Mouse (Mus musculus) forebrain, embryonic 12.5 days (tissue): ENCODE measurements around the gene Gprc5a. TPM values are rescaled to one million over a fixed set of nuclear protein-coding genes. Genes with fewer than 3 reads are reported as not detected.

Experiments used
- ATAC-seq: fragments of 200-750 bp; cut with Nextera tagmentation; 2 replicates; pipeline ENCODE4 v1.8.0; 2017; ENCODE audit warnings: moderate TSS enrichment; ENCODE audit not compliant: low FRiP score
- H3K27ac ChIP-seq: fragments of 300-500 bp; sonication (generic); 2 replicates; pipeline ENCODE4 v1.5.1; 2016; ENCODE audit warnings: mild to moderate bottlenecking
- H3K27me3 ChIP-seq: fragments of 300-500 bp; sonication (generic); 2 replicates; pipeline ENCODE4 v1.6.1; 2016; ENCODE audit warnings: mild to moderate bottlenecking
- H3K36me3 ChIP-seq: fragments of 300-500 bp; sonication (generic); replicated peaks from 2 replicates; pipeline ENCODE4 v1.6.1; 2016; ENCODE audit warnings: mild to moderate bottlenecking
- H3K4me1 ChIP-seq: fragments of 300-500 bp; sonication (generic); 2 replicates; pipeline ENCODE4 v1.6.1; 2016
- H3K4me2 ChIP-seq: fragments of 300-500 bp; sonication (generic); 2 replicates; pipeline ENCODE4 v1.6.1; 2016; ENCODE audit warnings: mild to moderate bottlenecking, moderate library complexity
- H3K4me3 ChIP-seq: fragments of 300-500 bp; sonication (generic); replicated peaks from 2 replicates; pipeline ENCODE4 v1.5.1; 2016; ENCODE audit warnings: mild to moderate bottlenecking
- H3K9ac ChIP-seq: fragments of 300-500 bp; sonication (generic); 2 replicates; pipeline ENCODE4 v1.6.1; 2016; ENCODE audit warnings: mild to moderate bottlenecking
- H3K9me3 ChIP-seq: fragments of 300-500 bp; sonication (generic); 2 replicates; pipeline ENCODE4 v1.6.1; 2016
- WGBS: fragments of 180-500 bp; shearing (Covaris S2); methylation state at CpG from one replicate; pipeline ENCODE4 v1.1.7; 2016; 5-methylcytosine and 5-hydroxymethylcytosine counted together
- polyA plus RNA-seq: library from polyadenylated mRNA; unstranded; fragments of >200 nt; fragmentation: Nextera tagmentation; extraction: Ambion mirVana; gene quantifications from 2 replicates; pipeline ENCODE4 v1.2.1, GENCODE M21; 2016

The Gprc5a gene
- polyA plus RNA-seq, 1 experiment from 2014 or later, result 1.7 TPM

- Histone ChIP-seq H3K4me3 (no peak overlapping the region), H3K9me3 (no peaks in the 10 kb centered on the region), H3K27ac (no peak overlapping the region), H3K4me1 (peaks cover 3% of the 10 kb centered on the region; the same call in 1 of the 2 replicates), H3K9ac (no peak overlapping the region), H3K27me3 (no peaks in the 10 kb centered on the region), H3K4me2 (no peak overlapping the region), H3K36me3 (no peaks in the 10 kb centered on the region)
- no peak for ATAC-seq
- 46% methylated on average over 12 of the region's 12 CpGs for WGBS
These were observed 13.0 kb downstream of the Gprc5a start for GRCm38 (mm10) chr6:135078420-135078819.

- Histone ChIP-seq H3K9me3 (no peaks in the 10 kb centered on the region), H3K4me3 (no peak overlapping the region), H3K27ac (no peak overlapping the region), H3K9ac (no peak overlapping the region), H3K36me3 (no peaks in the 10 kb centered on the region), H3K4me2 (no peak overlapping the region), H3K27me3 (no peaks in the 10 kb centered on the region), H3K4me1 (peaks cover 8% of the 10 kb centered on the region)
- ATAC-seq, result no peak
- WGBS, result 66% methylated on average over 10 of the region's 10 CpGs
These were observed 18.6 kb downstream of the Gprc5a start for GRCm38 (mm10) chr6:135083991-135084502.

- no peak for ATAC-seq
- H3K27ac ChIP-seq, result no peak overlapping the region
These were observed 20.3 kb downstream of the Gprc5a start for GRCm38 (mm10) chr6:135085703-135086102.

GRCm38 (mm10) chr6:135087721-135088451 lies 22.4 kb downstream of the Gprc5a start:
- WGBS, result 31% methylated on average over 19 of the region's 19 CpGs
- H3K36me3 ChIP-seq, result no peaks in the 10 kb centered on the region
- no peaks in the 10 kb centered on the region for H3K9me3 ChIP-seq
- H3K4me1 ChIP-seq, result peaks cover 5% of the 10 kb centered on the region
- peak overlapping the region; percentile 31 for H3K4me2 ChIP-seq
- no peak overlapping the region for H3K9ac ChIP-seq
- H3K27ac ChIP-seq, result no peak overlapping the region
- no peak overlapping the region for H3K4me3 ChIP-seq
- H3K27me3 ChIP-seq, result no peaks in the 10 kb centered on the region
- ATAC-seq, result peak; percentile 80

More at GRCm38 (mm10) chr6:135085703-135086102, 20.3 kb downstream of the Gprc5a start:
- Histone ChIP-seq H3K36me3 (no peaks in the 10 kb centered on the region), H3K27me3 (no peaks in the 10 kb centered on the region), H3K4me1 (peaks cover 8% of the 10 kb centered on the region), H3K4me3 (no peak overlapping the region), H3K9ac (no peak overlapping the region), H3K9me3 (no peaks in the 10 kb centered on the region), H3K4me2 (no peak overlapping the region)
- 100% methylated on average over 1 of the region's 1 CpGs for WGBS

GRCm38 (mm10) chr6:135089786-135090185 lies 24.3 kb downstream of the Gprc5a start:
- 20% methylated on average over 8 of the region's 8 CpGs for WGBS
- no peak for ATAC-seq

GRCm38 (mm10) chr6:135090661-135091060 lies 25.2 kb downstream of the Gprc5a start:
- no peak overlapping the region for H3K4me3 ChIP-seq
- H3K27me3 ChIP-seq, result no peaks in the 10 kb centered on the region
- no peaks in the 10 kb centered on the region for H3K9me3 ChIP-seq
- no peak for ATAC-seq
- H3K27ac ChIP-seq, result no peak overlapping the region
- H3K36me3 ChIP-seq, result no peaks in the 10 kb centered on the region
- no peak overlapping the region for H3K9ac ChIP-seq
- peaks cover 5% of the 10 kb centered on the region for H3K4me1 ChIP-seq
- 83% methylated on average over 4 of the region's 4 CpGs for WGBS
- H3K4me2 ChIP-seq, result no peak overlapping the region

More at GRCm38 (mm10) chr6:135089786-135090185, 24.3 kb downstream of the Gprc5a start:
- no peak overlapping the region for H3K4me2 ChIP-seq
- no peaks in the 10 kb centered on the region for H3K36me3 ChIP-seq
- H3K4me3 ChIP-seq, result no peak overlapping the region
- no peaks in the 10 kb centered on the region for H3K9me3 ChIP-seq
- H3K27me3 ChIP-seq, result no peaks in the 10 kb centered on the region
- H3K9ac ChIP-seq, result no peak overlapping the region
- peaks cover 5% of the 10 kb centered on the region for H3K4me1 ChIP-seq
- no peak overlapping the region for H3K27ac ChIP-seq

GRCm38 (mm10) chr6:135092798-135093470 lies 27.5 kb downstream of the Gprc5a start:
- H3K9ac ChIP-seq, result no peak overlapping the region
- no peak overlapping the region for H3K4me3 ChIP-seq
- no peaks in the 10 kb centered on the region for H3K9me3 ChIP-seq
- H3K4me2 ChIP-seq, result no peak overlapping the region
- 0 out of 2 replicates have a peak, but pooled peaks have one; percentile 27 for ATAC-seq
- peaks cover 3% of the 10 kb centered on the region for H3K4me1 ChIP-seq
- no peaks in the 10 kb centered on the region for H3K27me3 ChIP-seq
- 87% methylated on average over 12 of the region's 12 CpGs for WGBS
- H3K36me3 ChIP-seq, result no peaks in the 10 kb centered on the region
- H3K27ac ChIP-seq, result no peak overlapping the region

GRCm38 (mm10) chr6:135100787-135101472 lies 35.5 kb downstream of the Gprc5a start:
- H3K27me3 ChIP-seq, result peaks cover 4% of the 10 kb centered on the region; the same call in 1 of the 2 replicates
- H3K4me3 ChIP-seq, result no peak overlapping the region
- WGBS, result 81% methylated on average over 15 of the region's 15 CpGs
- H3K27ac ChIP-seq, result no peak overlapping the region
- no peak for ATAC-seq
- H3K4me2 ChIP-seq, result no peak overlapping the region
- no peaks in the 10 kb centered on the region for H3K36me3 ChIP-seq
- H3K4me1 ChIP-seq, result peaks cover 5% of the 10 kb centered on the region; the same call in 1 of the 2 replicates
- H3K9ac ChIP-seq, result no peak overlapping the region
- H3K9me3 ChIP-seq, result no peaks in the 10 kb centered on the region

- Histone ChIP-seq H3K9ac (no peak overlapping the region), H3K4me1 (peaks cover 5% of the 10 kb centered on the region; the same call in 1 of the 2 replicates), H3K4me2 (no peak overlapping the region), H3K4me3 (no peak overlapping the region), H3K27me3 (peaks cover 4% of the 10 kb centered on the region; the same call in 1 of the 2 replicates), H3K27ac (no peak overlapping the region), H3K9me3 (no peaks in the 10 kb centered on the region), H3K36me3 (no peaks in the 10 kb centered on the region)
- ATAC-seq, result no peak
- WGBS, result 87% methylated on average over 5 of the region's 5 CpGs
These were observed 37.4 kb downstream of the Gprc5a start for GRCm38 (mm10) chr6:135102736-135103303.

GRCm38 (mm10) chr6:135107014-135107413 lies 41.6 kb downstream of the Gprc5a start:
- Histone ChIP-seq H3K36me3 (no peaks in the 10 kb centered on the region), H3K4me1 (peaks cover 5% of the 10 kb centered on the region; the same call in 1 of the 2 replicates), H3K27ac (no peak overlapping the region), H3K4me2 (no peak overlapping the region), H3K27me3 (peaks cover 4% of the 10 kb centered on the region; the same call in 1 of the 2 replicates), H3K9me3 (no peaks in the 10 kb centered on the region), H3K9ac (no peak overlapping the region), H3K4me3 (no peak overlapping the region)
- 91% methylated on average over 6 of the region's 6 CpGs for WGBS
- ATAC-seq, result no peak

GRCm38 (mm10) chr6:135112411-135113113 lies 47.1 kb downstream of the Gprc5a start:
- Histone ChIP-seq H3K27me3 (no peaks in the 10 kb centered on the region), H3K27ac (no peak overlapping the region), H3K9ac (no peak overlapping the region), H3K4me2 (no peak overlapping the region), H3K4me1 (peaks cover 12% of the 10 kb centered on the region), H3K4me3 (no peak overlapping the region), H3K9me3 (no peaks in the 10 kb centered on the region), H3K36me3 (no peaks in the 10 kb centered on the region)
- 17% methylated on average over 7 of the region's 7 CpGs for WGBS
- ATAC-seq, result no peak
